Mouse (Mus musculus) limb, embryonic 14.5 days (tissue): ENCODE data around the gene Cbll1. TPM values are rescaled to one million over a fixed set of nuclear protein-coding genes. Genes with fewer than 3 reads are reported as not detected.

Source experiments
- ATAC-seq: fragments of 200-750 bp; cut with Nextera tagmentation; 2 replicates; pipeline ENCODE4 v1.8.0; 2017; ENCODE audit warnings: low read depth, moderate number of reproducible peaks, moderate TSS enrichment; ENCODE audit not compliant: low FRiP score
- DNase-seq: peaks from one replicate; pipeline ENCODE4 v3.0.0-alpha.2; 2015; ENCODE audit warnings: low spot score
- H3K27ac ChIP-seq: fragments of 300-500 bp; sonication (generic); replicated peaks from 2 replicates; pipeline ENCODE4 v1.5.1; 2014; ENCODE audit warnings: low read depth, mild to moderate bottlenecking, low read length, moderate library complexity, mixed read lengths
- H3K27me3 ChIP-seq: fragments of 300-500 bp; sonication (generic); 2 replicates; pipeline ENCODE4 v1.6.1; 2014; ENCODE audit warnings: low read length, mixed read lengths; ENCODE audit not compliant: control insufficient read depth, insufficient read depth
- H3K36me3 ChIP-seq: fragments of 300-500 bp; sonication (generic); 2 replicates; pipeline ENCODE4 v1.6.1; 2014; ENCODE audit warnings: mild to moderate bottlenecking, low read length, moderate library complexity, mixed read lengths; ENCODE audit not compliant: control insufficient read depth, insufficient read depth
- H3K4me1 ChIP-seq: fragments of 300-500 bp; sonication (generic); 2 replicates; pipeline ENCODE4 v1.6.1; 2014; ENCODE audit warnings: antibody characterized with exemption, low read length, mixed read lengths; ENCODE audit not compliant: control insufficient read depth, insufficient read depth
- H3K4me2 ChIP-seq: fragments of 300-500 bp; sonication (generic); replicated peaks from 2 replicates; pipeline ENCODE4 v1.6.1; 2014; ENCODE audit warnings: low read depth, mild to moderate bottlenecking, low read length, moderate library complexity; ENCODE audit not compliant: severe bottlenecking
- H3K4me3 ChIP-seq: fragments of 300-500 bp; sonication (generic); replicated peaks from 2 replicates; pipeline ENCODE4 v1.5.1; 2014; ENCODE audit warnings: low read length
- H3K9ac ChIP-seq: fragments of 300-500 bp; sonication (generic); 2 replicates; pipeline ENCODE4 v1.6.1; 2014; ENCODE audit warnings: mild to moderate bottlenecking, low read depth, low read length, moderate library complexity; ENCODE audit not compliant: severe bottlenecking
- H3K9me3 ChIP-seq: fragments of 300-500 bp; sonication (generic); 2 replicates; pipeline ENCODE4 v1.6.1; 2016; ENCODE audit warnings: low read length; ENCODE audit not compliant: control insufficient read depth
- POLR2A ChIP-seq: fragments of 200-500 bp; IDR thresholded peaks from 2 replicates; pipeline ENCODE4 v1.8.0; 2012; ENCODE audit warnings: inconsistent platforms, mild to moderate bottlenecking, moderate library complexity, borderline replicate concordance; ENCODE audit not compliant: insufficient read depth, insufficient read length; ENCODE audit errors: extremely low read depth
- WGBS: fragments of 180-500 bp; shearing (Covaris S2); extraction: QIAGEN DNeasy Blood & Tissue Kit; methylation state at CpG from one replicate; pipeline ENCODE4 v1.1.7; 2014; 5-methylcytosine and 5-hydroxymethylcytosine counted together
- polyA plus RNA-seq, 2 experiments: library from polyadenylated mRNA; depleted of rRNA in 1 of 2; stranded (reverse) in 1 of 2; unstranded in 1 of 2; fragments of >200 nt; fragmentation: Nextera tagmentation in 1 of 2; extraction: Ambion mirVana in 1 of 2; gene quantifications; 2 replicates each; pipeline versions ENCODE4 v1.2.1 to v1.2.3; 2012 to 2014

Cbll1 gene
- polyA plus RNA-seq, 2 experiments, result 11.2 to 16.9 TPM

DNA sequence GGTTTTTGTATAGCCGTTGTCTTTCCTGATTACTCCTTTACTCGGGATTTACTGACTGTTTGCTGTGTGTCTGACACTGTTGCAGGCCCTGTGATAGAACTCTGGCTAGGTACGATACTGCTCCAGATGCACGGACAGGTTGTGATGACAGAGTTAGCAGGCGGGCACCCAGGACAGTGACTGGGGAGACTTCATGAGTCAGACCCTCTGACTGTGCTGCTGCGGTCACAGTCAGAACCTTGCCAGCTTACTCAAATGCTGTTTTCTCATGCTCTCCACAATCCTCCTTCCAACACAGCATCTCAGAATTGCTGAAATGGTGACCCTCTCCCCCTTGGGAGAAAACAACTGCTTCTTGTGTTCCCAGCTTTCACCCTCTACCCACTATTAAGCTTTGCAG, 9.1 kb upstream of the Cbll1 start:
- H3K4me2 ChIP-seq, result no peak overlapping the region
- no peak overlapping the region for H3K27ac ChIP-seq
- ATAC-seq (no peak), DNase-seq (no peak)
- H3K27me3 ChIP-seq, result no peaks in the 10 kb centered on the region
- H3K9me3 ChIP-seq, result no peaks in the 10 kb centered on the region
- 89% methylated on average over 6 of the region's 6 CpGs for WGBS
- no peak overlapping the region for H3K9ac ChIP-seq
- H3K4me1 ChIP-seq, result no peaks in the 10 kb centered on the region
- TF ChIP-seq POLR2A, result no peak
- H3K4me3 ChIP-seq, result no peak overlapping the region
- no peaks in the 10 kb centered on the region for H3K36me3 ChIP-seq

DNA sequence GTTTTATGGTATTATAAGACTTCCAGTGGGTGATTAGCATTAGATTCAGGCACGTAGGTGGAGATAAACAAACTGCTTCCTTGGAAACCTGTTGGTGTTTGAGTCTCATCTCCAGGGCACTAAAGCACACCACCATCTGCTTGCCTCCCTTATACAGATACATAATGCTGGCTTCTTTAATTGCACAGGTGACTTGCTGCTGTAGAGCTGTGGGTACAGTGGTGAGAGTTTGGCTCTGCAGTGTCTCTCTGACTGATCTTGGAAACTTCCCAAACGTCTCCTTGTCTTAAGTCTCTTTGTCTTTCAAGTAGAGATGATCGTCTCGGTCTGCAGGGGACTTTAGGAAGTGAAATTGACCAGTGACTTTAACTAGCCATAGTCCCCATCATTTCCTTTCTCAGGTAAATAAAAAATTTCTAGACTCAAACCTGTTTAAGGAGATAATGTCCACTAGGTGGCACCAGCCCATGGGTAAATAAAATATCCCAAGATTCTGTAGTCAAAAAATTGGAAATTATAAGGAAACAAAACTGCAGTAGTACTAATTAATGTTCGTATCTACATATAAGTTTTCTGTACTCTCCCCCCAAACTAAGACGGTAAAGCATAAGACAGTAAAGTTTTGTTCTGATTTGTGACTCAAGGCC, 8.4 kb upstream of the Cbll1 start:
- Histone ChIP-seq H3K4me3 (no peak overlapping the region), H3K27me3 (no peaks in the 10 kb centered on the region), H3K9ac (no peak overlapping the region), H3K27ac (no peak overlapping the region), H3K9me3 (no peaks in the 10 kb centered on the region), H3K4me1 (no peaks in the 10 kb centered on the region), H3K4me2 (no peak overlapping the region), H3K36me3 (no peaks in the 10 kb centered on the region)
- no peak for TF ChIP-seq POLR2A
- DNase-seq (peak; percentile 28), ATAC-seq (no peak)
- WGBS, result 43% methylated on average over 6 of the region's 6 CpGs

DNA sequence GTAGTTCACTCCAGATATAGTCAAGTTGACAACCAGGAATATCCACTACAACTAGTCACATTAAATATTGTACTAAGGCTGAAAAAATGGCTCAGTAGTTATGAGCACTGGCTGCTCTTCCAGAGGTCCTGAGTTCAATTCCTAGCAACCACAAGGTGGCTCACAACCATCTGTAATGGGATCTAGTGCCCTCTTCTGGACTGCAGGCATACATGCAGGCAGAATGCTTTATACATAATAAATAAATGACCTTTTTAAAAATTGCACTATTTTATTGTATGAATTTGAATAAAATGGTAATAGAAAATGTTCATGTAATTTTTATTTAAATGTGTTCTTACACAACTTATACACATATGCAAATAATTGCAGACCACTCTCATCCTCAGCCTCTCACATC, 3.8 kb upstream of the Cbll1 start:
- Histone ChIP-seq H3K4me3 (no peak overlapping the region), H3K4me1 (peaks cover 6% of the 10 kb centered on the region), H3K36me3 (no peaks in the 10 kb centered on the region), H3K27me3 (no peaks in the 10 kb centered on the region), H3K27ac (no peak overlapping the region), H3K9me3 (no peaks in the 10 kb centered on the region), H3K9ac (no peak overlapping the region), H3K4me2 (no peak overlapping the region)
- no peak for TF ChIP-seq POLR2A
- no peak for DNase-seq
- ATAC-seq, result no peak

DNA sequence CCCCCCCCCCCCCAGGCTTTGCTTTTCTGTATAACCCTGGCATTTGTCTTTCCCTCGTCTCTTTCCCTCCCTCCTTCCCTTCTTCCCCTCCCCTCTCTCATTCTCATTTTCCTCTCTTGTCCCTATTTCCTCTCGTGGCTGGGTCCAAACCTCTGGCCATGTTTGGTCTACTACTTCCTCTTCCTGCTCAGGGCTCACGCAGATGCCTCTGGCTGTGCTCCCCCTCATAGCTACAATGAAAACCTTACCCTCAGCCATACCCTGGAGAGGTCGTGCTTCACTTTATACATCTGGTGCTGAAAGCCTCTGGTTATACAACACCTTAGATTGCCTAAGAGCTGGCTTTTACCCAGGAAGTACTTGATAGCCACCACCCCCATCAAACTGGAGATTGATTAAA, 1.9 kb upstream of the Cbll1 start:
- H3K36me3 ChIP-seq, result no peaks in the 10 kb centered on the region
- DNase-seq (no peak), ATAC-seq (no peak)
- H3K4me3 ChIP-seq, result no peak overlapping the region
- H3K27me3 ChIP-seq, result no peaks in the 10 kb centered on the region
- H3K27ac ChIP-seq, result no peak overlapping the region
- H3K4me2 ChIP-seq, result no peak overlapping the region
- no peaks in the 10 kb centered on the region for H3K9me3 ChIP-seq
- H3K9ac ChIP-seq, result no peak overlapping the region
- TF ChIP-seq POLR2A, result no peak
- whole genome bisulfite sequencing, result 49% methylated on average over 4 of the region's 4 CpGs
- H3K4me1 ChIP-seq, result peaks cover 11% of the 10 kb centered on the region

DNA sequence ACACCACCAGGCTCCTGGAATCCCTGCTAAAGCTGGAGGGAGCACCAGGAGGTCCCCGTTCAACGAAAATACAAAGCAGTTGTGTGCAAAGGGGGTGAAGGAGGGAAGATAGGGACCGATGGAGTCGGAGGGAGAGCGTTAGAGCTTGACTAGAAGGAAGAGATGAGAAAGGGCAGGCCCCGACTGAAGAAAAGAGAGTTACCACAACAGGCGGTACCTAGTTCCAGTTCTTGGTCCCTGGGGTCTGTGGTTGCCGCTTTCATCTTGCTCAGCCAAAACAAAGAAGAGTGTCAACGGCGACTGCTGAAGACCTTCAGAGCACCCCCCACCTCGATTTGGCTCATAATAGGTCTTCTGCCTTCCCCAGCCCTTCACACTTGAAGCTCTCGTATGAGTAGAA, 780 bp upstream of the Cbll1 start:
- no peaks in the 10 kb centered on the region for H3K9me3 ChIP-seq
- H3K4me1 ChIP-seq, result peaks cover 11% of the 10 kb centered on the region
- WGBS, result 6% methylated on average over 12 of the region's 12 CpGs
- no peaks in the 10 kb centered on the region for H3K36me3 ChIP-seq
- peak overlapping the region; percentile 73 for H3K4me2 ChIP-seq
- H3K9ac ChIP-seq, result peak overlapping the region; percentile 76
- H3K27me3 ChIP-seq, result no peaks in the 10 kb centered on the region
- peak overlapping the region; percentile 71 for H3K27ac ChIP-seq
- H3K4me3 ChIP-seq, result peak overlapping the region; percentile 96
- TF ChIP-seq POLR2A, result no peak
- ATAC-seq (no peak), DNase-seq (peak; percentile 15)
